Mouse (Mus musculus) activated CD4-positive, CD25-positive, alpha-beta regulatory T cell, adult 4 months (primary cell): Measurements from ENCODE around the gene Ibsp. TPM values are rescaled to one million over a fixed set of nuclear protein-coding genes. Genes with fewer than 3 reads are reported as not detected.

Experiments
- ATAC-seq: one replicate; pipeline ENCODE4 v1.8.0; 2017
- polyA plus RNA-seq, 2 experiments: library from polyadenylated mRNA; unstranded; fragments of 100-300 nt; shearing (Covaris generic); gene quantifications; one replicate each; pipeline ENCODE4 v1.2.1; 2017

Gene Ibsp
- polyA plus RNA-seq, 2 experiments from 2014 or later = not detected

GRCm38 (mm10) chr5:104342881-104343280 is 43.9 kb downstream of the Ibsp start:
- ATAC-seq = no peak

- no peak for ATAC-seq
Observed at GRCm38 (mm10) chr5:104344526-104345240, 45.7 kb downstream of the Ibsp start.

GRCm38 (mm10) chr5:104345241-104345630 is 46.3 kb downstream of the Ibsp start:
- no peak for ATAC-seq

- ATAC-seq = no peak
Observed at GRCm38 (mm10) chr5:104351041-104351440, 52.1 kb downstream of the Ibsp start.

- no peak for ATAC-seq
Observed at GRCm38 (mm10) chr5:104351874-104352273, 52.9 kb downstream of the Ibsp start.

- no peak for ATAC-seq
Observed at GRCm38 (mm10) chr5:104357575-104357974, 58.6 kb downstream of the Ibsp start.

- no peak for ATAC-seq
Observed at GRCm38 (mm10) chr5:104358592-104358991, 59.6 kb downstream of the Ibsp start.

- ATAC-seq = no peak
Observed at GRCm38 (mm10) chr5:104359257-104359656, 60.3 kb downstream of the Ibsp start.

Other genes starting within 250 kb of the Ibsp start
- not detected for gene Gm17660, start 221.6 kb upstream of the Ibsp start, polyA plus RNA-seq
- gene Sparcl1, start 185.4 kb upstream of the Ibsp start, polyA plus RNA-seq = not detected
- gene Dspp, start 128.5 kb upstream of the Ibsp start, polyA plus RNA-seq = not detected
- not detected for gene Dmp1, start 96.6 kb upstream of the Ibsp start, polyA plus RNA-seq
- gene Mepe, start 26.2 kb downstream of the Ibsp start, polyA plus RNA-seq = not detected
- gene Spp1, start 135.9 kb downstream of the Ibsp start, polyA plus RNA-seq = under 1 TPM; 0.93 to 0.94 TPM
- under 1 TPM in 1 of 2 experiments, not detected in 1; 0.11 TPM for gene Pkd2, start 160.3 kb downstream of the Ibsp start, polyA plus RNA-seq
- gene BC005561, start 209.2 kb downstream of the Ibsp start, polyA plus RNA-seq = 1 to 10 TPM; 2.4 to 3.0 TPM